Mouse (Mus musculus) intestine, embryonic 14.5 days (tissue): Measurements from ENCODE around the gene Laptm5. TPM values are rescaled to one million over a fixed set of nuclear protein-coding genes. Genes with fewer than 3 reads are reported as not detected.

Experiments
- ATAC-seq: fragments of 200-750 bp; cut with Nextera tagmentation; replicated peaks from 2 replicates; pipeline ENCODE4 v1.8.0; 2017; ENCODE audit warnings: low read depth, moderate number of reproducible peaks, moderate TSS enrichment, moderate library complexity; ENCODE audit not compliant: low FRiP score, low TSS enrichment
- DNase-seq: peaks from one replicate; pipeline ENCODE4 v3.0.0-alpha.2; 2018; ENCODE audit warnings: low spot score
- H3K27ac ChIP-seq: fragments of 300-500 bp; sonication (generic); 2 replicates; pipeline ENCODE4 v1.5.1; 2014; ENCODE audit warnings: low read depth, mild to moderate bottlenecking, control low read depth
- H3K27me3 ChIP-seq: fragments of 300-500 bp; sonication (generic); replicated peaks from 2 replicates; pipeline ENCODE4 v1.6.1; 2014; ENCODE audit warnings: low read length, control low read depth; ENCODE audit not compliant: control insufficient read depth, insufficient read depth
- H3K36me3 ChIP-seq: fragments of 300-500 bp; sonication (generic); 2 replicates; pipeline ENCODE4 v1.6.1; 2014; ENCODE audit warnings: low read length, control low read depth; ENCODE audit not compliant: control insufficient read depth, insufficient read depth
- H3K4me1 ChIP-seq: fragments of 300-500 bp; sonication (generic); replicated peaks from 2 replicates; pipeline ENCODE4 v1.6.1; 2014; ENCODE audit warnings: low read length, control low read depth, mixed read lengths; ENCODE audit not compliant: control insufficient read depth, insufficient read depth
- H3K4me2 ChIP-seq: fragments of 300-500 bp; sonication (generic); 2 replicates; pipeline ENCODE4 v1.6.1; 2014; ENCODE audit warnings: low read length
- H3K4me3 ChIP-seq: fragments of 300-500 bp; sonication (generic); 2 replicates; pipeline ENCODE4 v1.5.1; 2014; ENCODE audit warnings: low read depth, low read length, control low read depth, mixed read lengths
- H3K9ac ChIP-seq: fragments of 300-500 bp; sonication (generic); 2 replicates; pipeline ENCODE4 v1.6.1; 2014; ENCODE audit warnings: mild to moderate bottlenecking, low read length
- H3K9me3 ChIP-seq: fragments of 300-500 bp; sonication (generic); 2 replicates; pipeline ENCODE4 v1.6.1; 2016; ENCODE audit warnings: low read length, control low read depth; ENCODE audit not compliant: control insufficient read depth
- WGBS: fragments of 180-500 bp; shearing (Covaris S2); extraction: QIAGEN DNeasy Blood & Tissue Kit; methylation state at CpG from one replicate; pipeline ENCODE4 v1.1.7; 2014; 5-methylcytosine and 5-hydroxymethylcytosine counted together
- polyA plus RNA-seq: library from polyadenylated mRNA; unstranded; fragments of >200 nt; fragmentation: Nextera tagmentation; extraction: Ambion mirVana; gene quantifications from 2 replicates; pipeline ENCODE4 v1.2.1, GENCODE M21; 2014

Gene Laptm5
- polyA plus RNA-seq, 1 experiment from 2014 or later: 40.6 TPM

DNA sequence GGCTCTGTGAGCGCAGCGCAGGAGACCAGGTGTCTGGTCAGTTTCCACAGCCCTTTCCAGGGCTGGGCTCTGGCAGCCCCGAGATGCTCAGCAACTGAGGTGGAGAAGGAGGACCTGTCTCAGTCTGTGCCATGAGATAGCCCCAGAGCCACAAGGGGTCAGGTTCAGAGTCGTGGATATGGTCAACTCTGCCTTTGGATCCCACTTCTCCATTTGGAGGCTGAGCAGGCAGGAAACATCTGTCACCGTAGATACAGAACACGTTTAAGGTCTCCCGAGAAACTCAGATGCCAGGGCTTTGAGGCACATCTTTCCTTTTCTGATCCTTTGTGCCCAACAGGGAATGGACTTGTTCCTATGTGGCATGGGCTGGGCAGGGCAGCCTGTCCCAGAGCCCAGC lies 31.9 kb downstream of the Laptm5 start:
- Histone ChIP-seq H3K9ac (no peak overlapping the region), H3K4me1 (no peaks in the 10 kb centered on the region), H3K4me3 (no peak overlapping the region), H3K4me2 (no peak overlapping the region), H3K27me3 (no peaks in the 10 kb centered on the region), H3K27ac (no peak overlapping the region), H3K36me3 (no peaks in the 10 kb centered on the region), H3K9me3 (no peaks in the 10 kb centered on the region)
- WGBS: 73% methylated on average over 7 of the region's 7 CpGs
- ATAC-seq (no peak), DNase-seq (no peak)

DNA sequence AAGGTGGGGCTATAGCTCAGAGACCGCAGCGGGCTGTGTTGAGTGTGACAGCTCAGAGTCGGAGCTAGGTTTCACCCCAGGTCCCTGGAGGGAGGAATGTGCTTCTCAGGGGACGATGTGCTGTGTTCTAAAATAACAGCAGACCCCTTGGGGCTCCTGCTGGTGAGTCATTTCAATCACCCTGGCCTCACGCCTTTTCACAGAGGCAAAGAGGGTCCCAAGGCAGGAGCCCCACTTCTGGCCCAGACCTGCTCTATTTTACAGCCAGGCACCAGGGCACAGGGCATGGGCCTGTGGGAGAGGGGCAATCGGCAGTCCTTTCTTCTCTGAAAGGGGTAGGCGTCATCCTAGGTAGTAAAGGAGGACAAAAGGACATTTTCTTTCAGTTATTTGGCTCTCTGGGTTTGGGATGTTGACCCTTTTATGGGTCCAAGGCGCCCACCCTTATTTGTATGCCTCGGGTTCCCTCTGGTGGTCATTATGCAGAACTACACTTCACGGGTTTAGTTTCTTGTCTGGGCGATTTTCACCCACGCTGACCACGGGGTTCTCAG lies 34.2 kb downstream of the Laptm5 start:
- 17% methylated on average over 13 of the region's 13 CpGs for WGBS
- no peaks in the 10 kb centered on the region for H3K36me3 ChIP-seq
- H3K9ac ChIP-seq: no peak overlapping the region
- no peak overlapping the region for H3K4me2 ChIP-seq
- H3K4me1 ChIP-seq: no peaks in the 10 kb centered on the region
- H3K27ac ChIP-seq: no peak overlapping the region
- DNase-seq (peak; percentile 59), ATAC-seq (no peak)
- H3K27me3 ChIP-seq: no peaks in the 10 kb centered on the region
- H3K9me3 ChIP-seq: no peaks in the 10 kb centered on the region
- no peak overlapping the region for H3K4me3 ChIP-seq

DNA sequence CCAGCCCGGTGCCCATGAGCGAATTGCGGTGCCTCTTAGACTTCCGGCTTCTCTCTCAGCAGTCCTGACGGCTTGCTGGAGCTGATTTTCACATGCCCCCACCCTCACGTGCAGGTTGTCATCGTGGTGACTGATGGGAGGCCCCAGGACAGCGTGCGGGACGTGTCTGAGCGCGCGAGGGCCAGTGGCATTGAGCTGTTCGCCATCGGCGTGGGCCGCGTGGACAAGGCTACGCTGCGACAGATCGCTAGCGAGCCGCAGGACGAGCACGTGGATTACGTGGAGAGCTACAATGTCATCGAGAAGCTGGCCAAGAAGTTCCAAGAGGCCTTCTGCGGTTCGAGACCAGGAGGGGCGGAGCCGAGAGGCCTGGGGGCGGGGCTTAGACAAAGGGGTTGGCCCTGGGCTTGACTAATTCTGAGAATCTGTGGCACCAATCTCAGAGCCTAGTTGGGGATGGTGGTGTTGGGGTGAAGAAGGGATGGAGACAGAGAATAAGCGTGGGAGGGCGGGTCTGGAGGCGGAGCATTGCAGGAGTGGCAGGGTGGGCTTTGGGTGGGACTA lies 37.0 kb downstream of the Laptm5 start:
- DNase-seq: no peak
- 83% methylated on average over 35 of the region's 35 CpGs for WGBS
- H3K36me3 ChIP-seq: no peaks in the 10 kb centered on the region
- H3K27ac ChIP-seq: no peak overlapping the region
- H3K27me3 ChIP-seq: no peaks in the 10 kb centered on the region
- H3K9me3 ChIP-seq: no peaks in the 10 kb centered on the region
- H3K9ac ChIP-seq: no peak overlapping the region
- H3K4me1 ChIP-seq: no peaks in the 10 kb centered on the region
- H3K4me2 ChIP-seq: no peak overlapping the region
- no peak overlapping the region for H3K4me3 ChIP-seq
- ATAC-seq: no peak

DNA sequence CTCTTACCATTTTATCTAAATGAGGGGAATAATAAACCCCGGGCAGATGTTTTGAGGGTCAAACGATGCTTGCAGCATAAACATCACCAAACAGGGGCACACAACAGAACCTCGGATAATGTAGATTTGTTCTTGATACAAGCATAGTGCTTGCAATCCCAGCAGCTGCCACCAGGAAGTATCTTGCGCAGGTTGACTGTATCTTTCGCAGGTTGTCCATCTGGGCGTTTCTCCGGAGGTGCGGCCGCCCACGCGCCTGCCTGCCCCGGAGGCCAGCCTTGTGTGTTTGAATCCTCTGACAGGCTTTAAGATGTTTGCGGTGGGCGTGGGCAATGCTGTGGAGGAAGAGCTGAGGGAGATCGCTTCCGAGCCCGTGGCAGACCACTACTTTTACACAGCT lies 39.6 kb downstream of the Laptm5 start:
- DNase-seq (peak; percentile 64), ATAC-seq (no peak)
- Histone ChIP-seq H3K27ac (no peak overlapping the region), H3K36me3 (no peaks in the 10 kb centered on the region), H3K4me2 (no peak overlapping the region), H3K4me1 (no peaks in the 10 kb centered on the region), H3K9me3 (no peaks in the 10 kb centered on the region), H3K9ac (no peak overlapping the region), H3K4me3 (no peak overlapping the region), H3K27me3 (no peaks in the 10 kb centered on the region)
- 32% methylated on average over 17 of the region's 17 CpGs for WGBS

DNA sequence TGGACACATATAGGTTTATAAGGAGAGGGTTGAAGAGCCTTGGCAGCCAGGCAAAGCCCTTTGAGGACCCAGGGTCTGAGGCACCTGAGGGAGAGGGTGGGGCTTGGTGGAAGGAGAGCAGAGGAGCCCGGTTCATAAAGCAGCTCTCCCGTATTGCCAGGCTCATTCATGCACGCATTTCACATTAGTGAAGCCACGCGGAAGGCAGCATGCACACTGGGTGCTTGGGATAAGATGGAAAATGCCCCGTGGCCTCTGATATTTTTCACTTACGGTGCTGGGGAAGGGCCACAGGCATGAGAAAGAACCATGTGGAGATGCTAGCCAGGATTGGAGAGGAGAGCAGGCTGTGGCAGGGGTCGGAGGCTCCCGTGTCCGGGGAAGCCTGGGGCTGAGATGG lies 44.2 kb downstream of the Laptm5 start:
- no peaks in the 10 kb centered on the region for H3K4me1 ChIP-seq
- 78% methylated on average over 10 of the region's 10 CpGs for WGBS
- DNase-seq (no peak), ATAC-seq (no peak)
- H3K36me3 ChIP-seq: no peaks in the 10 kb centered on the region
- no peaks in the 10 kb centered on the region for H3K27me3 ChIP-seq
- H3K4me3 ChIP-seq: no peak overlapping the region
- H3K9me3 ChIP-seq: no peaks in the 10 kb centered on the region
- no peak overlapping the region for H3K27ac ChIP-seq
- H3K4me2 ChIP-seq: no peak overlapping the region
- no peak overlapping the region for H3K9ac ChIP-seq

DNA sequence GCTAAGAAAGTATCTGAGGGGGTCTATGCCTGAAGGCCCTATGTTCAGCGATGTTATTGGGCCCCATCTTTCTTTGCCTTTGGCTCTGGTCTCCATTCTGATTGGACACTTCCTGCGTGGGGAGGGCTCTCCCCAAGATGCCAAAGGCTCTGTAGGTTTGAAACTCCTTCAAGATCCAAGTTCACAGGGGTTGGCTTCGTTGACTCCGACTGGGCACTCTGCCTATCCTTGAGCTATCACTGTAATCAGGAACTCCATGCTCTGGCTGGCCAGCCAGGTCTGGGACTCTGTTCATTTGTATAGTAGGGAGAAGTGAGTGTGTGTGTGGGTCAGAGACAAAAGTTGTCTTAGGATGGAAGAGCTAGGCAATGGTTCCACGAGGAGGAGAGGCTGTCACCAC lies 45.9 kb downstream of the Laptm5 start:
- Histone ChIP-seq H3K4me3 (no peak overlapping the region), H3K9me3 (no peaks in the 10 kb centered on the region), H3K4me2 (no peak overlapping the region), H3K27ac (no peak overlapping the region), H3K9ac (no peak overlapping the region), H3K27me3 (no peaks in the 10 kb centered on the region), H3K4me1 (no peaks in the 10 kb centered on the region), H3K36me3 (no peaks in the 10 kb centered on the region)
- no peak for DNase-seq
- no peak for ATAC-seq
- WGBS: 78% methylated on average over 5 of the region's 5 CpGs

DNA sequence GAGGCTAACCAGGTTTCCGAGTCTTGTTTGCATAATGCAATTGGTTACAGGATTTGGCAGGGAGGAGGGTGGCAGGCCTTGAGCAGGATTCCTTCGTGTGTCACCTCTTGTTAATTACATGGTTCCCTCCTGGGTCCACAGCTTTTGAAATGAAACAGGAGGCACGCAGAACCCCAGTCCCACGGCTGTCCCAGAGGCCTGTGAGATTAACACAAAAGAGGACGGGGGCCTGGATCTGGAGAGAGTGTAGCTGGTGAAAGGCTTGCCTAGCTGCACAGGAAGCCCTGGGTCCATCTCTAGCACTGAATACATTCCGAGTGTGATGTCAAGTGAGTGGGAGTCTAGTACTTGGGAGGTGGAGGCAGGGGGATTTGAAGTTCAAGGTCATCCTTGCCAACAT lies 46.8 kb downstream of the Laptm5 start:
- Histone ChIP-seq H3K4me1 (no peaks in the 10 kb centered on the region), H3K9ac (no peak overlapping the region), H3K4me3 (no peak overlapping the region), H3K27ac (no peak overlapping the region), H3K9me3 (no peaks in the 10 kb centered on the region), H3K4me2 (no peak overlapping the region), H3K36me3 (no peaks in the 10 kb centered on the region), H3K27me3 (no peaks in the 10 kb centered on the region)
- ATAC-seq (no peak), DNase-seq (no peak)
- WGBS: 58% methylated on average over 6 of the region's 6 CpGs

DNA sequence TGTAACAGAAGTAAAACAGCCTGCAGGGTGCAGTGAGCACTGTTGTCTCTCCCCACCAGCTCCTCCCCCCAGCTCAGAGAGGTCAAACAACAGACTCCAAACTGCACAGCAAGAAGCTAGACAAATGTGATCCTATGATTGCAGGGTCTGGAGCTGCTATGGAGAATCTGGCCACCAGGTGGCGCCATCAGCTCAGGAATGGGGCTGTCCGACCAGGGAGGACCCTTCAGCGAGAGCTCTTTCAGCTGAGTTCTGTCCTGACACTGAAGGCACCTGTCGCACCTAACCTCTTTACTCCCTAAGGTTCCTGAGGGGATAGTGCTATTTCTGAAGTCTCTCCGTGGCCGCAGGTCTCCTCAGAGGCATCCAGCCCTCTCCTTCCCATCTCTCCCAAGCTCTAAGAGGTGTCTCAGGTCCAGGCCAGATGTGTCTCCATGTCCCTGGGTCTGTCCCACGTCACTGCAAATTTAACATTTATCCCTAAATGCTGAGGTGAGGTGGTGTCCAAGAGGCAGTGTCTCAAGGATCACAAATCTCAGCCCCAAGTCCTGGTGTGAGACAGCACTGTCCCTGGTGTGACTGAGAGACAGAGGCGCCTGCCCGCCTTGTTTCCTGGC lies 47.3 kb downstream of the Laptm5 start:
- Histone ChIP-seq H3K4me3 (no peak overlapping the region), H3K9me3 (no peaks in the 10 kb centered on the region), H3K27ac (no peak overlapping the region), H3K9ac (no peak overlapping the region), H3K27me3 (no peaks in the 10 kb centered on the region), H3K4me2 (no peak overlapping the region), H3K4me1 (no peaks in the 10 kb centered on the region), H3K36me3 (no peaks in the 10 kb centered on the region)
- peak; percentile 63; the same call in 1 of the 2 replicates for ATAC-seq
- peak; percentile 98 for DNase-seq
- 28% methylated on average over 9 of the region's 9 CpGs for WGBS

DNA sequence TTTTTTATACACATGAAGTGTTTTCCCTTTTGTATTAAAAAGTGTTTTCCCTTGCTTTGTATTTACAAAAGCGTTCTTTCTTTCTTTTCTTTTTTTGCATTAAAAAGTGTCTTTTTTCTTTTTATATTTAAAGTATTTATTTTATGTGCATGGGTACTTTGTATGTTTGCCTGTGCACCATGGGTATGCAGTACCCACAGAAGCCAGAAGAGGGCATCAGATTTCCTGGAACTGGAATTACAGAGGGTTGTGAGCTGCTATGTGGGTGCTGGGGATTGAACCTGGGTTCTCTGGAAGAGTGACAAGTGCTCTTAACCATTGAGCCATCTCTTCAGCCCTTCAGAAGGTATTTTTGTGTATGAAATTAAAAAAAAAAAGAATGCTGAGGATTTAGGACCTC lies 58.4 kb downstream of the Laptm5 start:
- Histone ChIP-seq H3K4me3 (no peak overlapping the region), H3K9ac (no peak overlapping the region), H3K27ac (no peak overlapping the region), H3K9me3 (no peaks in the 10 kb centered on the region), H3K36me3 (no peaks in the 10 kb centered on the region), H3K4me2 (no peak overlapping the region), H3K27me3 (no peaks in the 10 kb centered on the region), H3K4me1 (no peaks in the 10 kb centered on the region)
- 94% methylated on average over 1 of the region's 1 CpGs for WGBS
- DNase-seq (no peak), ATAC-seq (no peak)
